Mouse (Mus musculus): ENCODE measurements around the gene Atg4c. TPM values are rescaled to one million over a fixed set of nuclear protein-coding genes. Genes with fewer than 3 reads are reported as not detected.
A peak's percentile ranks its signal among the peaks of the same experiment; 100 is the strongest.

Gene Atg4c
- total RNA-seq, 2 experiments from 2014 or later: 7.3 to 8.0 TPM

DNA sequence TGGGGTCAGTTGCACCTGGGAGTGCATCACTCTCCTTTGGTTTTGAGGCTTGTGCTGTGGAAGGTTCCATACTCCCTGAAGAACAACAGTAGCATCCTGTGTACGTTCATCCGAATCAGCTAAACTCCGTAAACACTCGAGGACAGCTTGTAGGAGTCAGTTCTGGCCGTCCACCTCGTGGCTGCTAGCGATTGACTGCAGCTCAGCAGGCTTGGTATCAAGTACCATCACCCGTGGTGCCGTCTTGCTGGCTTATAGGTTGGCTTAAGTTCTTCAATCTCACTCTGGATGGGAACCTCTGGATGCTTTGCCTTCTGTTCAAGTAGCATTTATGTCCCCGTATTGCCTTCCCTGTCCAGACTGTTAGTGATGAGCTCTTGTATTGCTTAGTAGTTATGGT, 95.6 kb downstream of the Atg4c start:
- DNase-seq: no peak
- no peak for TF ChIP-seq CTCF (IDR thresholded peaks at IDR 0.05)
- intact Hi-C loops (cut with DNase I): no loop called here
- H3K27ac ChIP-seq: no peak overlapping the region
- no peak overlapping the region for H3K4me3 ChIP-seq

DNA sequence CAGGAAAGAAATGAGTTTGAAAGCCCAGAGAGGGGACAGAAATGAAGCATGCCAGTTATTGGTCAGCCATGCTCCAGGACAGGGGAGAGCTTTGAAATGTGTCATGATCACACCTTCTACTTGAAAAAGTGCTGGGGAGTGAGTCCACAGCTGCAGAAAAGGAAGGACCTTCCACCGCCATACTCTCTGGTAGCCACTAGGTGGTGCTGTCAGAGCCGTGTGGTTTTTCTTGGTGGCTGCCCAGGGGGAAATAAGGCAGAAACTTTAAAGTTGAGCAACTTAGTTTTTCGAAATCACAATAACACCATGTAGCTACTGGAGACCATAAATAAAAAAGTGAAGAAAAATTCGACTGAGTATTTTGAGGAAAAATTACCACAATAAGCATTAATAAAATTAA, 104.9 kb downstream of the Atg4c start:
- intact Hi-C loops (cut with DNase I): no loop called here
- peak; percentile 29 for DNase-seq
- peak; percentile 93 for TF ChIP-seq CTCF (IDR thresholded peaks at IDR 0.05)
- no peak overlapping the region for H3K27ac ChIP-seq
- H3K4me3 ChIP-seq: no peak overlapping the region

GRCm38 (mm10) chr4:99304793-99305192, 111.1 kb downstream of the Atg4c start:
- Histone ChIP-seq H3K4me3 (no peak overlapping the region), H3K27ac (no peak overlapping the region)
- intact Hi-C loops (cut with DNase I): no loop called here
- TF ChIP-seq CTCF (IDR thresholded peaks at IDR 0.05): no peak
- no peak for DNase-seq

Other genes starting within 250 kb of the Atg4c start
- gene Angptl3, start 163.0 kb upstream of the Atg4c start, total RNA-seq (2021): not detected
- gene Dock7, start 73.0 kb upstream of the Atg4c start, total RNA-seq (2021): 1 to 10 TPM; 6.4 to 9.1 TPM
- under 1 TPM; 0.33 to 0.36 TPM for gene Gm12689, start 102.0 kb downstream of the Atg4c start, total RNA-seq (2021)

All from gastrocnemius, adult 2 months (tissue).